Mouse (Mus musculus) kidney, adult 2 months (tissue): ENCODE measurements around the gene Bcar1.

Source experiments
- CTCF ChIP-seq: fragments of 200-500 bp; conservative IDR thresholded peaks from 2 replicates; pipeline ENCODE4 v1.5.1; 2011; ENCODE audit warnings: low read depth, mild to moderate bottlenecking, control low read depth, low read length, moderate library complexity, mixed read lengths; ENCODE audit not compliant: insufficient read depth, insufficient read length
- POLR2A ChIP-seq: fragments of 200-500 bp; IDR thresholded peaks from one replicate; pipeline ENCODE4 v1.6.1; 2011; ENCODE audit warnings: low read depth, low read length, control low read depth

DNA sequence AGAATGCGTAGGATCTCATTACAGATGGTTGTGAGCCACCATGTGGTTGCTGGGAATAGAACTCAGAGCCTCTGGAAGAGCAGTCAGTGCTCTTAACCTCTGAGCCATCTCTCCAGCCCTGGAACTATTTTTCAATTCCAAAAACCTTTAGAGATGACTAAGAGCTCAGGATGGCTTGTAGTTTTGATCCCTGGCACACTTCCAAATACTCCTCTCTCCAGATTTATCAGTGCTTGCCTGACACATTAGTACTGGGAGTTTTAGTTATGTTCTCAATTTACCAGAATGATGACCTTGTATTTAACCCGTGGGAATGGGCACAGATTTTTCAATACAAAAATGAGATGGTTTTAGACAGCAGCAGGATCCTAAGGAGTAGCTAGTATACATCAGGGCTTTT is 76.9 kb downstream of the Bcar1 start:
- no peak for TF ChIP-seq POLR2A
- TF ChIP-seq CTCF, result no peak
